Mouse (Mus musculus) cerebellum, postnatal 14 days (tissue): ENCODE measurements at regions not wholly inside any gene's neighbourhood (a gene's known extent, or its start where the extent isn't known, plus 50 kb on each side); places are given as distances from the start of the nearest gene placed in this dataset.
A peak's percentile ranks its signal among the peaks of the same experiment; 100 is the strongest.

Experiments used
- DNase-seq, 2 experiments: peaks; one replicate each; pipeline ENCODE4 v3.0.0; 2021; ENCODE audit warnings: mixed read lengths in 2 of 2

GRCm38 (mm10) chr1:49082555-49082954, 1817.9 kb upstream of the Tmeff2 start:
- peak; percentile 7 to 32 for DNase-seq

- DNase-seq, result peak; percentile 81 to 88
Measured at GRCm38 (mm10) chr1:49099573-49099972, 1800.9 kb upstream of the Tmeff2 start.

GRCm38 (mm10) chr1:49109090-49109489, 1791.4 kb upstream of the Tmeff2 start:
- DNase-seq, result peak; percentile 25 to 70

- DNase-seq, result peak; percentile 12 to 58
Measured at GRCm38 (mm10) chr1:49109511-49109910, 1790.9 kb upstream of the Tmeff2 start.
